In genomic region chr9:80299031-80299430, GRCm38 (mm10) we compare ENCODE assay signal across 26 mouse cellular contexts.
"Had no signal": no experiment of that assay in that cellular context is flagged by ENCODE, and none has a peak within 500 bp of the region (broad histone marks: within the 10 kb centered on the region; RNA-seq: fewer than 3 reads in every experiment).

No protein-coding gene starts in this region.

- H3K4me3 ChIP-seq: gastrocnemius, adult 2 months; heart, embryonic 13.5 days; heart, embryonic 15.5 days; hindbrain, embryonic 10.5 days; hindbrain, embryonic 12.5 days; hindbrain, embryonic 15.5 days; kidney, embryonic 15.5 days; limb, embryonic 13.5 days; limb, embryonic 15.5 days; liver, embryonic 12.5 days had no signal

- H3K4me1 ChIP-seq: heart, embryonic 13.5 days; heart, embryonic 15.5 days; hindbrain, embryonic 10.5 days; hindbrain, embryonic 12.5 days; hindbrain, embryonic 15.5 days; kidney, embryonic 15.5 days; limb, embryonic 13.5 days; limb, embryonic 15.5 days; liver, embryonic 12.5 days had no signal

- H3K36me3 ChIP-seq: hindbrain, embryonic 10.5 days; hindbrain, embryonic 12.5 days; hindbrain, embryonic 15.5 days; limb, embryonic 13.5 days; limb, embryonic 15.5 days; liver, embryonic 12.5 days had no signal

- H3K9me3 ChIP-seq: heart, embryonic 13.5 days; heart, embryonic 15.5 days; hindbrain, embryonic 10.5 days; hindbrain, embryonic 12.5 days; hindbrain, embryonic 15.5 days; kidney, embryonic 15.5 days; limb, embryonic 13.5 days; limb, embryonic 15.5 days; liver, embryonic 12.5 days had no signal

- H3K9ac ChIP-seq: heart, embryonic 13.5 days; heart, embryonic 15.5 days; hindbrain, embryonic 12.5 days; hindbrain, embryonic 15.5 days; kidney, embryonic 15.5 days; limb, embryonic 13.5 days; limb, embryonic 15.5 days; liver, embryonic 12.5 days; liver, embryonic 14.5 days had no signal

- H3K4me2 ChIP-seq: heart, embryonic 11.5 days; heart, embryonic 13.5 days; heart, embryonic 15.5 days; hindbrain, embryonic 12.5 days; hindbrain, embryonic 15.5 days; kidney, embryonic 15.5 days; limb, embryonic 13.5 days; limb, embryonic 15.5 days; liver, embryonic 12.5 days had no signal

- H3K27ac ChIP-seq: gastrocnemius, adult 2 months; heart, embryonic 13.5 days; heart, embryonic 15.5 days; hindbrain, embryonic 10.5 days; hindbrain, embryonic 12.5 days; hindbrain, embryonic 15.5 days; hindbrain, postnatal 0 days; kidney, embryonic 15.5 days; kidney, postnatal 0 days; limb, embryonic 13.5 days; limb, embryonic 15.5 days; liver, embryonic 12.5 days; liver, embryonic 14.5 days had no signal

- ATAC-seq: hindbrain, postnatal 0 days; intestine, embryonic 16.5 days; liver, embryonic 12.5 days had no signal

- H3K27me3 ChIP-seq: heart, embryonic 13.5 days; heart, embryonic 15.5 days; hindbrain, embryonic 12.5 days; hindbrain, embryonic 15.5 days; kidney, embryonic 15.5 days; limb, embryonic 13.5 days; limb, embryonic 15.5 days; liver, embryonic 12.5 days had no signal

- DNase-seq: gastrocnemius, adult 2 months; gastrocnemius, postnatal 25 days; heart, adult 18-20 months; heart, postnatal 4 days; kidney, adult 11 months; kidney, adult 2 months; kidney, adult 9 months; kidney, postnatal 14 days; kidney, postnatal 36 days; layer of hippocampus, adult 9-11 months; layer of hippocampus, postnatal 36 days; left cerebral cortex, postnatal 4 days had no signal
